Mouse (Mus musculus): Measurements from ENCODE around the gene Ech1. TPM values are rescaled to one million over a fixed set of nuclear protein-coding genes. Genes with fewer than 3 reads are reported as not detected.

Gene Ech1
- total RNA-seq, 2 experiments from 2014 or later: 211 to 220 TPM

GRCm38 (mm10) chr7:28802846-28803588 is 22.0 kb upstream of the Ech1 start:
- DNase-seq (ENCODE audit: low spot score in 2 of 2): no peak

- no peak for DNase-seq (ENCODE audit: low spot score in 2 of 2)
Measured at GRCm38 (mm10) chr7:28803756-28804155, 21.3 kb upstream of the Ech1 start.

- DNase-seq (ENCODE audit: low spot score in 2 of 2): no peak
Measured at GRCm38 (mm10) chr7:28806869-28807268, 18.1 kb upstream of the Ech1 start.

- no peak for DNase-seq (ENCODE audit: low spot score in 2 of 2)
Measured at GRCm38 (mm10) chr7:28807641-28808220, 17.3 kb upstream of the Ech1 start.

- DNase-seq (ENCODE audit: low spot score in 2 of 2): peak; percentile 59 to 81
Measured at GRCm38 (mm10) chr7:28808221-28808941, 16.6 kb upstream of the Ech1 start, which contains the start of gene Hnrnpl. Gene Hnrnpl, plus strand, starts transcription at chr7:28808541.

- DNase-seq (ENCODE audit: low spot score in 2 of 2): peak; percentile 96 to 98
Measured at GRCm38 (mm10) chr7:28808957-28809393, 16.0 kb upstream of the Ech1 start.

- peak in 1 of 2 experiments; percentile 60 for DNase-seq (ENCODE audit: low spot score in 2 of 2)
Measured at GRCm38 (mm10) chr7:28809401-28810089, 15.5 kb upstream of the Ech1 start.

- peak; percentile 97 to 99 for DNase-seq (ENCODE audit: low spot score in 2 of 2)
Measured at GRCm38 (mm10) chr7:28810107-28811066, 14.6 kb upstream of the Ech1 start.

- DNase-seq (ENCODE audit: low spot score in 2 of 2): peak; percentile 94 to 96
Measured at GRCm38 (mm10) chr7:28811228-28811627, 13.8 kb upstream of the Ech1 start.

- DNase-seq (ENCODE audit: low spot score in 2 of 2): no peak
Measured at GRCm38 (mm10) chr7:28811640-28812275, 13.3 kb upstream of the Ech1 start.

- DNase-seq (ENCODE audit: low spot score in 2 of 2): no peak
Measured at GRCm38 (mm10) chr7:28812436-28812835, 12.6 kb upstream of the Ech1 start.

- no peak for DNase-seq (ENCODE audit: low spot score in 2 of 2)
Measured at GRCm38 (mm10) chr7:28812949-28813348, 12.1 kb upstream of the Ech1 start.

- DNase-seq (ENCODE audit: low spot score in 2 of 2): no peak
Measured at GRCm38 (mm10) chr7:28814306-28815034, 10.5 kb upstream of the Ech1 start.

- DNase-seq (ENCODE audit: low spot score in 2 of 2): no peak
Measured at GRCm38 (mm10) chr7:28815230-28815629, 9.8 kb upstream of the Ech1 start.

GRCm38 (mm10) chr7:28816201-28816600 is 8.8 kb upstream of the Ech1 start:
- DNase-seq (ENCODE audit: low spot score in 2 of 2): no peak

- no peak for DNase-seq (ENCODE audit: low spot score in 2 of 2)
Measured at GRCm38 (mm10) chr7:28816920-28817319, 8.1 kb upstream of the Ech1 start.

GRCm38 (mm10) chr7:28817524-28817923 is 7.5 kb upstream of the Ech1 start:
- no peak for DNase-seq (ENCODE audit: low spot score in 2 of 2)

- DNase-seq (ENCODE audit: low spot score in 2 of 2): no peak
Measured at GRCm38 (mm10) chr7:28817957-28818356, 7.1 kb upstream of the Ech1 start.

- no peak for DNase-seq (ENCODE audit: low spot score in 2 of 2)
Measured at GRCm38 (mm10) chr7:28818436-28818835, 6.6 kb upstream of the Ech1 start.
